Mouse (Mus musculus) olfactory bulb, adult 2 months (tissue): ENCODE results near the gene Hist1h2bn.

ENCODE experiments used
- CTCF ChIP-seq: fragments of 200-500 bp; IDR thresholded peaks from 2 replicates; pipeline ENCODE4 v1.5.1; 2012; ENCODE audit warnings: low read depth, mild to moderate bottlenecking, low read length, moderate library complexity; ENCODE audit not compliant: insufficient read depth
- POLR2A ChIP-seq: fragments of 200-500 bp; IDR thresholded peaks from 2 replicates; pipeline ENCODE4 v1.6.1; 2012; ENCODE audit warnings: mild to moderate bottlenecking, low read depth, low read length, moderate library complexity; ENCODE audit not compliant: insufficient read depth

- TF ChIP-seq POLR2A (no peak), CTCF (no peak)
Measured at GRCm38 (mm10) chr13:21751417-21751816, 2.5 kb upstream of the Hist1h2bn start.
